Mouse (Mus musculus) left cerebral cortex, postnatal 14 days (tissue): ENCODE data around the gene Arl10. TPM values are rescaled to one million over a fixed set of nuclear protein-coding genes. Genes with fewer than 3 reads are reported as not detected.
"Not testable (repeated sequence)": the region's sequence is repeated elsewhere in the genome, so short reads cannot be mapped to it uniquely, and the experiment has no call there.

ENCODE experiments used
- DNase-seq, 2 experiments: peaks; one replicate each; pipeline ENCODE4 v3.0.0; 2021 to 2022; ENCODE audit warnings: low spot score in 2 of 2, mixed read lengths in 1 of 2
- intact Hi-C: fragments of 180-260 bp; cut with DNase I; formaldehyde crosslinking; loops from one replicate; pipeline ENCODE4 v1.15.1; 2025
- microRNA-seq, 2 experiments: library from miRNA; unstranded; fragments of <30 nt; microRNA quantifications; one replicate each; pipeline ENCODE4 v1.2.0; 2022
- total RNA-seq, 2 experiments: library from RNA; stranded (reverse); gene quantifications; 2 replicates each; pipeline ENCODE4 v1.2.3; 2021

The Arl10 gene
- total RNA-seq, 2 experiments from 2014 or later: 25.6 to 28.5 TPM

GRCm38 (mm10) chr13:54609301-54609700 lies 34.5 kb downstream of the Arl10 start:
- no peak for DNase-seq
- intact Hi-C loops: loop anchor here (1.0 kb wide), 1 partner anchor 33 kb away; no protein-coding TSS in a partner anchor

- DNase-seq: no peak
- intact Hi-C loops: no loop called here
These were observed 35.8 kb downstream of the Arl10 start for GRCm38 (mm10) chr13:54610613-54610971.

- intact Hi-C loops: no loop called here
- DNase-seq: peak; percentile 87 to 91
These were observed 36.3 kb downstream of the Arl10 start, which contains the start of gene Cltb for GRCm38 (mm10) chr13:54610972-54611754. Gene Cltb, minus strand, starts transcription at chr13:54611344.

- intact Hi-C loops, DNase-seq: not testable (repeated sequence)
These were observed 38.3 kb downstream of the Arl10 start for GRCm38 (mm10) chr13:54613141-54613540.

GRCm38 (mm10) chr13:54616307-54616706 lies 41.5 kb downstream of the Arl10 start:
- intact Hi-C loops: no loop called here
- DNase-seq: no peak

- intact Hi-C loops: no loop called here
- DNase-seq: no peak
These were observed 42.2 kb downstream of the Arl10 start for GRCm38 (mm10) chr13:54616998-54617397.

GRCm38 (mm10) chr13:54621155-54621932 lies 46.5 kb downstream of the Arl10 start, which contains the start of gene Faf2:
Gene Faf2, plus strand, starts transcription at chr13:54621784.
- intact Hi-C loops: no loop called here
- DNase-seq: peak; percentile 98 to 100

- intact Hi-C loops: no loop called here
These were observed 47.2 kb downstream of the Arl10 start for GRCm38 (mm10) chr13:54621960-54622521.

GRCm38 (mm10) chr13:54629128-54629527 lies 54.3 kb downstream of the Arl10 start:
- DNase-seq: no peak
- intact Hi-C loops: no loop called here

More at GRCm38 (mm10) chr13:54621960-54622521, 47.2 kb downstream of the Arl10 start:
- no peak for DNase-seq

Small RNA genes within 50 kb of the gene (microRNA-seq; reads per million reads assigned to microRNA genes)
- gene Gm24195: 0 reads per million in 2 experiments

Other genes starting within 250 kb of the Arl10 start
- gene Cplx2, start 203.7 kb upstream of the Arl10 start, total RNA-seq: 100 to 1,000 TPM; 689 to 707 TPM
- gene Thoc3, start 106.2 kb upstream of the Arl10 start, total RNA-seq: 10 to 100 TPM; 39.5 to 41.1 TPM
- 10 to 100 TPM; 13.6 to 14.8 TPM for gene Simc1, start 71.2 kb upstream of the Arl10 start, total RNA-seq
- 100 to 1,000 TPM; 149 to 151 TPM for gene 4833439L19Rik, start 9.6 kb upstream of the Arl10 start, total RNA-seq
- 10 to 100 TPM; 27.0 to 30.4 TPM for gene Nop16, start 15.1 kb downstream of the Arl10 start, total RNA-seq
- gene Higd2a, start 15.2 kb downstream of the Arl10 start, total RNA-seq: 100 to 1,000 TPM; 168 to 177 TPM
- gene Cltb, start 36.3 kb downstream of the Arl10 start, total RNA-seq: 100 to 1,000 TPM; 331 to 351 TPM
- gene Faf2, start 46.8 kb downstream of the Arl10 start, total RNA-seq: 10 to 100 TPM; 47.4 to 57.3 TPM
- gene Rnf44, start 118.9 kb downstream of the Arl10 start, total RNA-seq: 100 to 1,000 TPM; 138 to 149 TPM
- under 1 TPM; 0.24 to 0.36 TPM for gene Cdhr2, start 126.4 kb downstream of the Arl10 start, total RNA-seq
- gene Gprin1, start 174.9 kb downstream of the Arl10 start, total RNA-seq: 100 to 1,000 TPM; 151 to 168 TPM
- gene Sncb, start 191.6 kb downstream of the Arl10 start, total RNA-seq: 100 to 1,000 TPM; 873 to 922 TPM
- not detected for gene Eif4e1b, start 209.0 kb downstream of the Arl10 start, total RNA-seq
- 10 to 100 TPM; 58.2 to 63.1 TPM for gene Tspan17, start 214.4 kb downstream of the Arl10 start, total RNA-seq